Mouse (Mus musculus) C2C12 (cell line): Measurements from ENCODE around the gene Cpne8. TPM values are rescaled to one million over a fixed set of nuclear protein-coding genes. Genes with fewer than 3 reads are reported as not detected.

Experiments used
- H3K27me3 ChIP-seq: one replicate; pipeline ENCODE4 v1.6.1; 2011; ENCODE audit not compliant: control insufficient read depth, insufficient read depth, insufficient read length
- H3K36me3 ChIP-seq: one replicate; pipeline ENCODE4 v1.6.1; 2011; ENCODE audit not compliant: control insufficient read depth, insufficient read depth
- H3K4me3 ChIP-seq: one replicate; pipeline ENCODE4 v1.5.1; 2011; ENCODE audit warnings: mild to moderate bottlenecking, control low read depth; ENCODE audit not compliant: poor library complexity, insufficient read depth, severe bottlenecking
- H3K79me2 ChIP-seq: one replicate; pipeline ENCODE4 v1.6.1; 2011; ENCODE audit not compliant: control insufficient read depth, insufficient read depth
- H3K79me3 ChIP-seq: one replicate; pipeline ENCODE4 v1.6.1; 2011; ENCODE audit warnings: low read depth, control low read depth
- H3ac ChIP-seq: one replicate; pipeline ENCODE3; 2011; ENCODE audit warnings: low read depth; ENCODE audit not compliant: control insufficient read depth, insufficient read length
- CEBPB ChIP-seq: IDR thresholded peaks from one replicate; pipeline ENCODE4 v1.6.1; 2011; ENCODE audit warnings: low read depth, mild to moderate bottlenecking, control low read depth, moderate library complexity
- CTCF ChIP-seq: IDR thresholded peaks from one replicate; pipeline ENCODE4 v1.5.1; 2011; ENCODE audit not compliant: control insufficient read depth, insufficient read depth, insufficient read length
- FOSL1 ChIP-seq: IDR thresholded peaks from one replicate; pipeline ENCODE4 v1.8.0; 2011; ENCODE audit warnings: mild to moderate bottlenecking, low read length; ENCODE audit not compliant: poor library complexity, insufficient read depth, severe bottlenecking
- MAX ChIP-seq: IDR thresholded peaks from one replicate; pipeline ENCODE4 v1.6.1; 2011; ENCODE audit warnings: mild to moderate bottlenecking, control low read depth
- MYOD1 ChIP-seq: IDR thresholded peaks from one replicate; pipeline ENCODE4 v1.6.1; 2011; ENCODE audit warnings: low read depth; ENCODE audit not compliant: control insufficient read depth, insufficient read length
- MYOG ChIP-seq: IDR thresholded peaks from one replicate; pipeline ENCODE4 v1.6.1; 2011; ENCODE audit not compliant: control insufficient read depth, insufficient read length; ENCODE audit errors: extremely low read depth
- USF1 ChIP-seq: IDR thresholded peaks from one replicate; pipeline ENCODE4 v1.6.1; 2011; ENCODE audit warnings: low read depth, mild to moderate bottlenecking, control low read depth, moderate library complexity
- long read RNA-seq, 2 experiments: library from polyadenylated mRNA; unstranded; transcript quantifications; one replicate each; pipeline ENCODE4 v2.0.0; 2019 to 2020
- polyA plus RNA-seq: library from polyadenylated mRNA; unstranded; fragments of >200 nt; fragmentation: generic; extraction: Trizol; gene quantifications from one replicate; pipeline ENCODE4 v1.2.1, GENCODE M21; 2012; ENCODE audit warnings: missing spikeins

Gene Cpne8
- 5.4 TPM for polyA plus RNA-seq
- long read RNA-seq, experiment 1, transcript Cpne8-201 (4 exons, 697 nt) = major isoform, 11 of 27 reads
- long read RNA-seq, experiment 1, partial matches to known transcripts = 6 of 27 reads
- long read RNA-seq, experiment 1, other reads (novel, unspliced or antisense) = 6 of 27 reads
- long read RNA-seq, experiment 2, transcript Cpne8-202 (20 exons, 3,366 nt) = major isoform, 21 of 29 reads
- long read RNA-seq, experiment 2, partial matches to known transcripts = 0 of 29 reads
- long read RNA-seq, experiment 2, other reads (novel, unspliced or antisense) = 1 of 29 reads

DNA sequence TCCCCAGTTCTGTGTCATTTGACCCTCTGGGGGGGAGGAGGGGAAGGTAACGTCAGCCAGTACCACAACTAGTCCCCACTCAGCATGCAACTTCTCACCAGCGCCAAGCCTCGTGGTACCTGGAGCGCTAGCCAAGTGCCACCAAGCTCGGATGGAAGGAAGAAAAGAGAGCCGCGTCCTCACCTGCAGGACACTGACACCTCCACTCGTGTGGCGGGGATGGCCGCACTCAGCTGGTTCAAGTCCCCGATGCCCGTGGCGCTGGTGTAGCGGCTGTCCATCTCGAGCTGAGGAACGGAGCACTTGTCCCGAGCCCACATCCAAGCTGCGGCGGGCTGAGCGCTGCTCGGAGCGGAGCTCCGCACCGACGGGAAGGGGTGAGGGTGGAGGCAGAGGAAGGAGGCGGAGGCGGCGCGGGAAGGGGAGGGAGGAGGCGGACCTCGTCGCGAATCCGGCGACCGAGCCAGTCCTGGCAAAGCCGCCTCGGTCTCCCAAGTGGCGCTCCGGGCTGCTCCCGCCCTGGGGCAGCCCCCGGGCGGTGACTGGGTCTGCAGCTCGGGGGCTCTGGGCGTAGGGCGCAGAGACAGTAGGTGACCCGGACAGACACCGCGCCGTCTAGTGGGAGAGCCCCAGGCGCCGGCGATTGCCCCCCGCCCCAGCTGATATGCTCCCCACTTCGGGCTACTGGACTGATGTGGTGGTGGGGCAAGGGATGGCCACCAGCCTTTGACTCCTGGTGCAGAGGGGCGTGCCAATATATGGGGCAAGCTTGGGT lies at the start of gene Cpne8:
Gene Cpne8 (minus strand): TSS at position 448 of the 775 bp plus-strand sequence.
- peak within 1 kb of the TSS; percentile 69 for H3ac ChIP-seq
- H3K4me3 ChIP-seq = peak within 1 kb of the TSS; percentile 38
- no peaks in the 10 kb centered on the region for H3K27me3 ChIP-seq
- H3K36me3 ChIP-seq = no peaks in the 10 kb centered on the region
- no peaks in the 10 kb centered on the region for H3K79me3 ChIP-seq
- TF ChIP-seq MAX = peak; percentile 10
- no peak for TF ChIP-seq MYOG
- H3K79me2 ChIP-seq = no peaks in the 10 kb centered on the region

DNA sequence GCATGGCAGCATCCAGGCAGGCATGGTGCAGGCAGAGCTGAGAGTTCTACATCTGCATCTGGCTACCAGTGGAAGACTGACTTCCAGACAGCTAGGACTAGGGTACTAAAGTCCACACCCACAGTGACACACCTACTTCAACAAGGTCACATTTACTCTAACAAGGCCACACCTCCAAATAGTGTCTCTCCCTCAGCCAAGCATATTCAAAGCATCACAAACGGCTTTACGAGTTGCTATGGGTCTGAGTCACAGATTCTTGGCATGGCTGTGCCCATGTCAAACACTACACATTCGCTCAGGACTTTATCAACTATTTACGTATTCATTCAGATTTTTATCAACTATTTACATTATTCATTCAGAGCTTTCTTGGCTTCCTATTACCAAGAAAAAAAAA lies 38.5 kb upstream of the Cpne8 start:
- H3ac ChIP-seq = no peak overlapping the region
- no peaks in the 10 kb centered on the region for H3K79me2 ChIP-seq
- no peaks in the 10 kb centered on the region for H3K79me3 ChIP-seq
- no peaks in the 10 kb centered on the region for H3K36me3 ChIP-seq
- no peak overlapping the region for H3K4me3 ChIP-seq
- H3K27me3 ChIP-seq = no peaks in the 10 kb centered on the region
- TF ChIP-seq CTCF (no peak), CEBPB (no peak), FOSL1 (no peak), USF1 (no peak), MAX (no peak), MYOG (no peak), MYOD1 (no peak)

GRCm38 (mm10) chr15:90709296-90709695 lies 30.1 kb upstream of the Cpne8 start:
- Histone ChIP-seq H3ac (no peak overlapping the region), H3K79me2 (no peaks in the 10 kb centered on the region), H3K36me3 (no peaks in the 10 kb centered on the region), H3K4me3 (no peak overlapping the region), H3K79me3 (no peaks in the 10 kb centered on the region), H3K27me3 (no peaks in the 10 kb centered on the region)
- TF ChIP-seq USF1 (no peak), CEBPB (no peak), MYOD1 (peak; percentile 72), CTCF (no peak), MYOG (no peak), FOSL1 (no peak), MAX (no peak)

GRCm38 (mm10) chr15:90704314-90704713 lies 25.1 kb upstream of the Cpne8 start:
- Histone ChIP-seq H3ac (no peak overlapping the region), H3K79me2 (no peaks in the 10 kb centered on the region), H3K4me3 (no peak overlapping the region), H3K27me3 (no peaks in the 10 kb centered on the region), H3K36me3 (no peaks in the 10 kb centered on the region), H3K79me3 (no peaks in the 10 kb centered on the region)
- TF ChIP-seq MYOD1 = no peak
- no peak for TF ChIP-seq CTCF
- TF ChIP-seq CEBPB = no peak
- TF ChIP-seq MYOG = no peak
- no peak for TF ChIP-seq USF1
- TF ChIP-seq FOSL1 = no peak
- TF ChIP-seq MAX = no peak

- TF ChIP-seq FOSL1 = no peak
- TF ChIP-seq CEBPB = no peak
- TF ChIP-seq CTCF = no peak
- TF ChIP-seq MYOG = no peak
- no peak for TF ChIP-seq USF1
- TF ChIP-seq MYOD1 = no peak
- TF ChIP-seq MAX = no peak
Measured at GRCm38 (mm10) chr15:90703502-90704232, 24.4 kb upstream of the Cpne8 start.

DNA sequence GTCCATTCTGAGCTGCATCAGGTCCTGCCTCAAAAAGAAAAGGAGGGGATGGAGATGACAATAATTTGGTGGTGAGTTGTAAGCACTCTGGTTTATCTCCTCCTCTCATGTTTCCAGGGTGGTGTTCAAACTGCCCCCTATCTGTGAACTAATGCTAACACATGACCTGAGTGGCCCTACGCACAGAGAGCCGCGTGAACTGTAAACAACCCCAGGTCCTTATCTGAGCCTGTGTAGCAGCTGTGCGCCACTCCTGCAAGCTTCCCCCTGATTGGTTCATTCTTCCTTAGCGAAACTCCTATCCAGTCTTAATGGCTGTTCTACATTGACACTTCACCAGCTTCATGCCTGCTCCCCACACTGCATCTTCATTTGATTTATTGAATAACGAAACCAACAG lies 7.5 kb upstream of the Cpne8 start:
- no peak overlapping the region for H3K4me3 ChIP-seq
- TF ChIP-seq FOSL1 = no peak
- no peak for TF ChIP-seq USF1
- no peak for TF ChIP-seq MYOG
- no peak for TF ChIP-seq MYOD1
- no peak for TF ChIP-seq CTCF
- TF ChIP-seq CEBPB = no peak
- TF ChIP-seq MAX = no peak
- no peaks in the 10 kb centered on the region for H3K79me3 ChIP-seq
- no peaks in the 10 kb centered on the region for H3K79me2 ChIP-seq
- no peak overlapping the region for H3ac ChIP-seq
- H3K36me3 ChIP-seq = no peaks in the 10 kb centered on the region
- no peaks in the 10 kb centered on the region for H3K27me3 ChIP-seq

More at GRCm38 (mm10) chr15:90703502-90704232, 24.4 kb upstream of the Cpne8 start:
- Histone ChIP-seq H3K27me3 (no peaks in the 10 kb centered on the region), H3K79me3 (no peaks in the 10 kb centered on the region), H3K4me3 (no peak overlapping the region), H3K79me2 (no peaks in the 10 kb centered on the region), H3ac (no peak overlapping the region), H3K36me3 (no peaks in the 10 kb centered on the region)
